Mouse (Mus musculus): ENCODE results near the gene Lrrc32.

DNA sequence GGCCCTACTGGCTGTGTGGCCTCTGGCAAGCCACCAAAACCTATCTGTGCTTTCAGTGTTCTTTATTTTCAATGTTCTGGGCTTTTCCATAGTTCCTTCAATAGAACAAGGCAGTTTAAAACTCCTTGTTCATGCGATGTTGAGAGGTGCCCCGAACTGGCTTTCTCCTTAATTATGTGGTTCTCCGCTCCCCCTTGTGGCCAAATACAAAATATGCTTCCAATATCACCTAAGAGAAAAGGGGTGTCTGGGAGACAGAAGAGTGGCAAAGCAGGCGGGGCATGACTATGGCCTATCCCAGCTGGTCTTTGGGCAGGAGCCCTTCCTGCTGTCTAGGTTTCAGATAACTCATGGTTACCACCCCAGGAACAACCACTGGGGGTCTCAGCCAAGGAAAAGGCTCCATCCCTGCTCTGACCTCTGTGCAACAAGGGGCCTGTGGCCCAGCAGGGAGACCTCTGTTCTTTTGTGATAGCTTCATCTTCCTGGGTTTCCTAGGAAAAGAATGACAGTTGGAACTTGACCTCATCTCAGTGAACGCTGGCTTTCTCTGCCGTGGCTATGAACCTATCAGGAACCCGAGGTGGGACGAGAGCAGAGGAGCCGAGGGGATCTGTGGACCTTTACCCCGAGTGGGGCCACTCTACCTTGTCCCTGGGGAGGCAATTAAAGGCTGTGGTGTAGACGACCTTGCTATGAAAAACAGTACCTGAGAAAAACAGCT lies 41.3 kb upstream of the Lrrc32 start:
- TF ChIP-seq CTCF (IDR thresholded peaks at IDR 0.05; ENCODE audit: control insufficient read depth, insufficient read depth, low read length), result no peak
- TF ChIP-seq POLR2A (IDR thresholded peaks at IDR 0.05; ENCODE audit: borderline replicate concordance, control insufficient read depth, low read depth, low read length), result no peak

Measured in bone marrow, adult 2 months (tissue).